Mouse (Mus musculus) kidney, adult 8-10 months (tissue): Measurements from ENCODE around the gene Trim67.
A peak's percentile ranks its signal among the peaks of the same experiment; 100 is the strongest.

Experiments
- DNase-seq, 2 experiments: peaks; one replicate each; pipeline ENCODE4 v3.0.0; 2022

Gene Trim67

GRCm38 (mm10) chr8:124795781-124796488 is 3.0 kb downstream of the Trim67 start:
- DNase-seq = peak; percentile 28 to 34

GRCm38 (mm10) chr8:124800542-124800941 is 7.7 kb downstream of the Trim67 start:
- DNase-seq = no peak

- DNase-seq = peak in 1 of 2 experiments; percentile 18
These were observed 11.2 kb downstream of the Trim67 start for GRCm38 (mm10) chr8:124803824-124804702.

- no peak for DNase-seq
These were observed 13.1 kb downstream of the Trim67 start for GRCm38 (mm10) chr8:124805990-124806389.

- no peak for DNase-seq
These were observed 16.5 kb downstream of the Trim67 start for GRCm38 (mm10) chr8:124809419-124809818.

- DNase-seq = peak in 1 of 2 experiments; percentile 65
These were observed 17.2 kb downstream of the Trim67 start for GRCm38 (mm10) chr8:124810056-124810610.

GRCm38 (mm10) chr8:124810689-124811394 is 17.9 kb downstream of the Trim67 start:
- peak; percentile 58 to 66 for DNase-seq

- no peak for DNase-seq
These were observed 20.4 kb downstream of the Trim67 start for GRCm38 (mm10) chr8:124813326-124813725.

- no peak for DNase-seq
These were observed 23.0 kb downstream of the Trim67 start for GRCm38 (mm10) chr8:124815870-124816269.

- peak in 1 of 2 experiments; percentile 55 for DNase-seq
These were observed 24.0 kb downstream of the Trim67 start for GRCm38 (mm10) chr8:124816866-124817265.

GRCm38 (mm10) chr8:124817361-124817760 is 24.5 kb downstream of the Trim67 start:
- DNase-seq = peak; percentile 55 to 74

- no peak for DNase-seq
These were observed 26.8 kb downstream of the Trim67 start for GRCm38 (mm10) chr8:124819612-124820115.

GRCm38 (mm10) chr8:124820125-124820524 is 27.2 kb downstream of the Trim67 start:
- DNase-seq = peak; percentile 76 to 79

- no peak for DNase-seq
These were observed 30.6 kb downstream of the Trim67 start for GRCm38 (mm10) chr8:124823497-124823896.

GRCm38 (mm10) chr8:124826658-124827057 is 33.8 kb downstream of the Trim67 start:
- peak; percentile 54 to 63 for DNase-seq

GRCm38 (mm10) chr8:124827387-124827786 is 34.5 kb downstream of the Trim67 start:
- DNase-seq = peak; percentile 59 to 79

GRCm38 (mm10) chr8:124828561-124829240 is 35.8 kb downstream of the Trim67 start:
- DNase-seq = no peak

GRCm38 (mm10) chr8:124830050-124830449 is 37.2 kb downstream of the Trim67 start:
- no peak for DNase-seq

GRCm38 (mm10) chr8:124831531-124831930 is 38.6 kb downstream of the Trim67 start:
- DNase-seq = no peak

- DNase-seq = no peak
These were observed 39.0 kb downstream of the Trim67 start for GRCm38 (mm10) chr8:124831941-124832340.

- no peak for DNase-seq
These were observed 40.7 kb downstream of the Trim67 start for GRCm38 (mm10) chr8:124833430-124834205.
